In the genomic region with DNA sequence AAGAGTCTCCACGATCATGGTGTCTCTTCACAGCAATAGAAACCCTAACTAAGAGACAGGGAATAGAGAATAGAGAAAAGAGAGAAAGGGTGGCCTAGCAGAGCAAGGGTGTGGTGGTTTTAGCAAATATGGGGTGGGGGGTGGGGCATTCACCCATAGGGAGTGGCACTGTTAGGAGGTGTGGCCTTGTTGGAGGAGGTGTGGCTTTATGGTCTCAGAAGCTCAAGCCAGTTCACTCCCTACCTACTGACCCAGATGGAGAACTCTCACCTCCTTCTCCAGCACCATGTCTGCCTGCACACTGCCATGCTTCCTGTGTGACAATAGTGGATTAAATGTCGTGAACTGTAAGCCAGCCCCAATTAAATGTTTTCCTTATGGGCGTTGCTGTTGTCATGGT, we compare ENCODE assay signal across 24 mouse cellular contexts. TPM values are rescaled to one million over a fixed set of nuclear protein-coding genes. Genes with fewer than 3 reads are reported as not detected.
DNase-seq lines count a peak whose midpoint lies in the region; ATAC-seq and TF ChIP-seq lines count a peak whose summit lies in the region.
"Had no signal": no experiment of that assay in that cellular context is flagged by ENCODE, and none has a peak within 500 bp of the region (broad histone marks: within the 10 kb centered on the region; RNA-seq: fewer than 3 reads in every experiment).

No protein-coding gene starts in this region.

- no peak overlapping the region for H3K4me3 ChIP-seq in gastrocnemius, adult 2 months
- H3K4me3 ChIP-seq: embryonic facial prominence, embryonic 10.5 days; forebrain, embryonic 10.5 days; heart, embryonic 12.5 days; hindbrain, embryonic 10.5 days; hindbrain, embryonic 15.5 days had no signal

- no peak for DNase-seq in gastrocnemius, adult 2 months
- DNase-seq in gastrocnemius, postnatal 10 days, result no peak
- peak; percentile 33 for DNase-seq in ES-CJ7 (ENCODE audit: low read depth, low spot score)
- DNase-seq in adipocyte (ENCODE audit: low spot score), result peak; percentile 76
- DNase-seq in frontal cortex, postnatal 14 days (ENCODE audit: low spot score in 2 of 2), result no peak
- DNase-seq: adrenal gland, adult 8-10 months; cerebellum, adult 2 months; cerebellum, postnatal 10 days; gastrocnemius, postnatal 25 days had no signal

- no peak for ATAC-seq in inflammation-experienced regulatory T-cells, adult 6 months
- ATAC-seq: activated CD4-positive, CD25-positive, alpha-beta regulatory T cell, adult 4 months; forebrain, embryonic 14.5 days; intestine, postnatal 0 days had no signal

- peak overlapping the region; percentile 16; the same call in 1 of the 2 replicates for H3K27ac ChIP-seq in gastrocnemius, adult 2 months
- H3K27ac ChIP-seq: embryonic facial prominence, embryonic 10.5 days; forebrain, embryonic 10.5 days; hindbrain, embryonic 10.5 days; hindbrain, embryonic 15.5 days had no signal

- intact Hi-C loops in gastrocnemius, adult 2 months (cut with DNase I), result no loop called here

- TF ChIP-seq CTCF in gastrocnemius, adult 2 months (IDR thresholded peaks at IDR 0.05), result no peak

RNA-seq across cellular contexts. Expression of a gene that starts 20.2 kb away (rescaled TPM):
- not detected for total RNA-seq in gastrocnemius, adult 2 months (2021)
- total RNA-seq in gastrocnemius, postnatal 10 days (2021), result not detected
- under 1 TPM in 1 of 3 experiments, not detected in 2; 0.50 TPM for polyA plus RNA-seq in inflammation-experienced regulatory T-cells, adult 6 months (2017; shearing (Covaris generic))
- total RNA-seq: gastrocnemius, postnatal 25 days; granulocyte monocyte progenitor cell, adult 5-6 weeks; heart, adult 8-10 months; heart, postnatal 25 days had no signal
- polyA plus RNA-seq: activated CD4-positive, CD25-positive, alpha-beta regulatory T cell, adult 4 months; cerebellum, adult 2 months; embryonic facial prominence, embryonic 10.5 days; embryonic facial prominence, embryonic 14.5 days; forebrain, embryonic 10.5 days; forebrain, embryonic 14.5 days; G1E; heart, embryonic 12.5 days; heart, embryonic 16.5 days; hindbrain, embryonic 10.5 days; hindbrain, embryonic 15.5 days; intestine, postnatal 0 days had no signal

RNA-seq across cellular contexts. Expression of a gene that starts 36.0 kb away (rescaled TPM):
- 10 to 100 TPM; 33.9 to 34.7 TPM for total RNA-seq in gastrocnemius, adult 2 months (2021)
- total RNA-seq in gastrocnemius, postnatal 10 days (2021), result 10 to 100 TPM; 25.5 to 35.2 TPM
- 10 to 100 TPM; 17.2 to 21.7 (median 19.3) TPM for polyA plus RNA-seq in inflammation-experienced regulatory T-cells, adult 6 months (2017; shearing (Covaris generic))

RNA-seq across cellular contexts. Expression of a gene that starts 37.5 kb away (rescaled TPM):
- 1,000 to 10,000 TPM in 1 of 2 experiments, 100 to 1,000 TPM in 1; 818 to 1,018 TPM for total RNA-seq in gastrocnemius, adult 2 months (2021)
- 100 to 1,000 TPM; 579 to 609 TPM for total RNA-seq in gastrocnemius, postnatal 10 days (2021)
- polyA plus RNA-seq in inflammation-experienced regulatory T-cells, adult 6 months (2017; shearing (Covaris generic)), result not detected
- total RNA-seq: granulocyte monocyte progenitor cell, adult 5-6 weeks had no signal
- polyA plus RNA-seq: activated CD4-positive, CD25-positive, alpha-beta regulatory T cell, adult 4 months; G1E had no signal

RNA-seq across cellular contexts. Expression of a gene that starts 56.7 kb away (rescaled TPM):
- total RNA-seq in gastrocnemius, adult 2 months (2021), result not detected
- not detected for total RNA-seq in gastrocnemius, postnatal 10 days (2021)
- not detected for polyA plus RNA-seq in inflammation-experienced regulatory T-cells, adult 6 months (2017; shearing (Covaris generic))
- total RNA-seq: gastrocnemius, postnatal 25 days; granulocyte monocyte progenitor cell, adult 5-6 weeks; heart, adult 8-10 months; heart, postnatal 25 days had no signal
- polyA plus RNA-seq: activated CD4-positive, CD25-positive, alpha-beta regulatory T cell, adult 4 months; forebrain, embryonic 10.5 days; G1E; hindbrain, embryonic 10.5 days; intestine, postnatal 0 days had no signal

RNA-seq across cellular contexts. Expression of a gene that starts 58.6 kb away (rescaled TPM):
- total RNA-seq in gastrocnemius, adult 2 months (2021), result 1 to 10 TPM in 1 of 2 experiments, under 1 TPM in 1; 0.69 to 1.3 TPM
- 1 to 10 TPM; 1.8 to 3.4 TPM for total RNA-seq in gastrocnemius, postnatal 10 days (2021)
- polyA plus RNA-seq in inflammation-experienced regulatory T-cells, adult 6 months (2017; shearing (Covaris generic)), result 100 to 1,000 TPM; 390 to 554 (median 476) TPM

Comparison
In these comparisons a context has a peak if more than half of its experiments do, and no peak if none do; other contexts are left out.
1. DNase-seq: peak in ES-CJ7 (single experiment) and adipocyte (single experiment); none in gastrocnemius, adult 2 months (single experiment), gastrocnemius, postnatal 10 days (single experiment) and frontal cortex, postnatal 14 days (0 of 2).